Comparison of ENCODE assay signal across 8 mouse cellular contexts in the genomic region with DNA sequence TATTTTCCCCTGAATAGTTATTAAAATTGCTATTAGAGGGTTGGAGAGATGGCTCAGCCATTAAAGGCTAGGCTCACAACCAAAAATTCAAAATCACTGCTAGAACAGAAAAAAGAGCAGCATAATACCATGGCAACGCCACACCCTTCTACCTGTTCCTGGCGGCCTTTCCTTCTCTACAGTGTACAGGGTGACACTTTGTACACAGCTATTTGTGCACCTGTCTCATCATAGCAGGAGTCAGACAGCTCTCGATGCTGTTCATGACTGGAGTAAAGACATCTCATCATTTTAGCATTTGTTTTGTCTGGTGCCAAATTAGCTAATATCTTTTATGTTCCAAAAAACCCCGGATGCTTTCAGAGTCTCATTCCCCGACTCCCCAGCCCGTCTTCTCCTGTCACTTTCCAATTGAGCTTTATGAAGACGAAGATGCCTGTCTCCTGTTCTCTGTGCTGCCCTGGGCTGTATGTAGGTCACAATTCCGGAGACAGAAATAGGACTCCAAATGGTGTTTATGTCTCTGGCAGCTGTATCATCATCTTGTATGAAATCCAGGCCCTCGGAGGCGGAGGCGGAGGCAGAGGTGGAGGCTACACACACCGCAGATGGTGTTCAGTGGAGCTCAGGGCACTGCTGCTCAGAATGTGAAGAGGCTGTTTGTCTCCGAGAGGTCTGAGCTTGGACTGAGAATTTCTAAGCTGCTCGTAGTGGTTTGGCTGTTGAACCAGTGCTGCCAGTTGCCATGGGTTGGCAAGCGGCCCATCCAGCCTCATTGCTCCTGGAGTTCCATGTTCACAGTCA.
DNase-seq lines count a peak whose midpoint lies in the region; ATAC-seq lines count a peak whose summit lies in the region.

No protein-coding gene starts in this region.

- DNase-seq in adrenal gland, postnatal 10 days = peak; percentile 18
- DNase-seq in adrenal gland, adult (ENCODE audit: inconsistent age in 2 of 2, low spot score in 1 of 2) = no peak
- DNase-seq in cerebellum, postnatal 10 days = peak; percentile 84 to 85
- peak; percentile 82 for DNase-seq in layer of hippocampus, adult 9-10 months (ENCODE audit: low spot score)
- DNase-seq in lung, postnatal 36 days = peak; percentile 22
- DNase-seq in urinary bladder, postnatal 36 days (ENCODE audit: low spot score in 2 of 2) = no peak
- no peak for DNase-seq in testis, postnatal 10 days (ENCODE audit: low spot score)

- 76% methylated on average over 15 of the region's 15 CpGs for WGBS in kidney, embryonic 14.5 days

- H3K4me1 ChIP-seq in kidney, embryonic 14.5 days (ENCODE audit: control insufficient read depth, insufficient read depth, low read length) = no peaks in the 10 kb centered on the region

- H3K4me2 ChIP-seq in kidney, embryonic 14.5 days (replicated peaks; ENCODE audit: low read depth, low read length) = no peak overlapping the region

- H3K9ac ChIP-seq in kidney, embryonic 14.5 days (ENCODE audit: low read depth, low read length) = no peak overlapping the region

- H3K9me3 ChIP-seq in kidney, embryonic 14.5 days (ENCODE audit: control insufficient read depth, low read length) = no peaks in the 10 kb centered on the region

- H3K36me3 ChIP-seq in kidney, embryonic 14.5 days (ENCODE audit: control insufficient read depth, insufficient read depth, low read length) = no peaks in the 10 kb centered on the region

- H3K4me3 ChIP-seq in kidney, embryonic 14.5 days (ENCODE audit: low read length) = no peak overlapping the region

- no peak for ATAC-seq in kidney, embryonic 14.5 days (ENCODE audit: low FRiP score, low TSS enrichment)

- H3K27me3 ChIP-seq in kidney, embryonic 14.5 days (ENCODE audit: control insufficient read depth, insufficient read depth, low read length) = no peaks in the 10 kb centered on the region

- no peak overlapping the region for H3K27ac ChIP-seq in kidney, embryonic 14.5 days (ENCODE audit: low read depth, low read length)

Comparison
In these comparisons a context has a peak if more than half of its experiments do, and no peak if none do; other contexts are left out.
1. DNase-seq: peak in adrenal gland, postnatal 10 days (single experiment), cerebellum, postnatal 10 days (2 of 2), layer of hippocampus, adult 9-10 months (single experiment) and lung, postnatal 36 days (single experiment); none in adrenal gland, adult (0 of 2), urinary bladder, postnatal 36 days (0 of 2) and testis, postnatal 10 days (single experiment).